Mouse (Mus musculus) ES-Bruce4 (cell line): ENCODE data around the gene Ppara.

Source experiments
- CTCF ChIP-seq: IDR thresholded peaks from one replicate; pipeline ENCODE4 v1.8.1; 2011; ENCODE audit warnings: low read depth, low read length
- EP300 ChIP-seq: IDR thresholded peaks from 2 replicates; pipeline ENCODE4 v1.6.1; 2011; ENCODE audit warnings: low read depth, low read length; ENCODE audit not compliant: insufficient read depth
- POLR2A ChIP-seq: IDR thresholded peaks from one replicate; pipeline ENCODE4 v1.8.1; 2011; ENCODE audit warnings: low read length; ENCODE audit not compliant: insufficient read depth

- TF ChIP-seq POLR2A (no peak), CTCF (no peak), EP300 (no peak)
Observed at GRCm38 (mm10) chr15:85706527-85706926, 28.3 kb upstream of the Ppara start.
